Mouse (Mus musculus) forebrain, embryonic 14.5 days (tissue): Measurements from ENCODE around the gene Mrpl54. TPM values are rescaled to one million over a fixed set of nuclear protein-coding genes. Genes with fewer than 3 reads are reported as not detected.

Source experiments
- ATAC-seq: fragments of 200-750 bp; cut with Nextera tagmentation; 2 replicates; pipeline ENCODE4 v1.8.0; 2017; ENCODE audit warnings: mild to moderate bottlenecking, moderate library complexity
- DNase-seq: peaks from one replicate; pipeline ENCODE4 v3.0.0-alpha.2; 2015; ENCODE audit warnings: low spot score
- H3K27ac ChIP-seq: fragments of 300-500 bp; sonication (generic); 2 replicates; pipeline ENCODE4 v1.5.1; 2014; ENCODE audit warnings: low read depth, mild to moderate bottlenecking, control low read depth, low read length, moderate library complexity
- H3K27me3 ChIP-seq: fragments of 300-500 bp; sonication (generic); replicated peaks from 2 replicates; pipeline ENCODE4 v1.6.1; 2014; ENCODE audit warnings: low read length, control low read depth, mixed read lengths; ENCODE audit not compliant: control insufficient read depth, insufficient read depth
- H3K36me3 ChIP-seq: fragments of 300-500 bp; sonication (generic); 2 replicates; pipeline ENCODE4 v1.6.1; 2014; ENCODE audit warnings: low read length, control low read depth; ENCODE audit not compliant: control insufficient read depth, insufficient read depth
- H3K4me1 ChIP-seq: fragments of 300-500 bp; sonication (generic); 2 replicates; pipeline ENCODE4 v1.6.1; 2014; ENCODE audit warnings: antibody characterized with exemption, low read length, control low read depth; ENCODE audit not compliant: control insufficient read depth, insufficient read depth
- H3K4me2 ChIP-seq: fragments of 300-500 bp; sonication (generic); 2 replicates; pipeline ENCODE4 v1.6.1; 2014; ENCODE audit warnings: mild to moderate bottlenecking, control low read depth, low read length
- H3K4me3 ChIP-seq: fragments of 300-500 bp; sonication (generic); 2 replicates; pipeline ENCODE4 v1.5.1; 2014; ENCODE audit warnings: low read depth, low read length, control low read depth
- H3K9ac ChIP-seq: fragments of 300-500 bp; sonication (generic); 2 replicates; pipeline ENCODE4 v1.6.1; 2014; ENCODE audit warnings: mild to moderate bottlenecking, low read length, control low read depth, moderate library complexity
- H3K9me3 ChIP-seq: fragments of 300-500 bp; sonication (generic); replicated peaks from 2 replicates; pipeline ENCODE4 v1.6.1; 2016; ENCODE audit warnings: low read length, control low read depth, mixed read lengths; ENCODE audit not compliant: control insufficient read depth
- WGBS: fragments of 180-500 bp; shearing (Covaris S2); extraction: QIAGEN DNeasy Blood & Tissue Kit; methylation state at CpG from one replicate; pipeline ENCODE4 v1.1.7; 2014; 5-methylcytosine and 5-hydroxymethylcytosine counted together
- polyA plus RNA-seq: library from polyadenylated mRNA; unstranded; fragments of >200 nt; fragmentation: Nextera tagmentation; extraction: Ambion mirVana; gene quantifications from 2 replicates; pipeline ENCODE4 v1.2.1, GENCODE M21; 2014

Mrpl54 gene
- polyA plus RNA-seq, 1 experiment from 2014 or later, result 136 TPM

DNA sequence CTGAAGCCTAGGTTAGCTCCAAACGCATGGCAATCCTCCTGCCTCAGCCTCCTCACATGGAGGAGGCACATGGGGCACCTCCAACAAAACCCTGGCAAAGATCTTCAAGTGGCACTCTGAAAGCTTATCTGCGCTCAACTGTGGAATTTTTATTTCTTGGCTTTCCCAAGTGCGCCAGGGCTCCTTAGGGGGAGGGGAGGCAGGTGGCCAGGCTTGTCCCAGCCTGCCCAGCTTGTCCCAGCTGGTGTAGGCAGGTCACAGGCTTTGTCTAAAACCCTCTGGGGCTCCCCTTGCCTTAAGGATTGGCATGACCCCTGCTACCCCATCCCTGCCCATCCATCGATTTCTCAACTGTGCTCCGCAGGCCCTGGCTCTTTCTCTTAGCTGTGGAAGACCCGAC, 17.5 kb upstream of the Mrpl54 start:
- H3K9ac ChIP-seq, result no peak overlapping the region
- WGBS, result 62% methylated on average over 6 of the region's 6 CpGs
- no peaks in the 10 kb centered on the region for H3K4me1 ChIP-seq
- ATAC-seq (no peak), DNase-seq (no peak)
- no peak overlapping the region for H3K4me2 ChIP-seq
- H3K27ac ChIP-seq, result no peak overlapping the region
- peaks cover 7% of the 10 kb centered on the region; the same call in 1 of the 2 replicates for H3K27me3 ChIP-seq
- H3K9me3 ChIP-seq, result no peaks in the 10 kb centered on the region
- H3K4me3 ChIP-seq, result no peak overlapping the region
- H3K36me3 ChIP-seq, result no peaks in the 10 kb centered on the region

DNA sequence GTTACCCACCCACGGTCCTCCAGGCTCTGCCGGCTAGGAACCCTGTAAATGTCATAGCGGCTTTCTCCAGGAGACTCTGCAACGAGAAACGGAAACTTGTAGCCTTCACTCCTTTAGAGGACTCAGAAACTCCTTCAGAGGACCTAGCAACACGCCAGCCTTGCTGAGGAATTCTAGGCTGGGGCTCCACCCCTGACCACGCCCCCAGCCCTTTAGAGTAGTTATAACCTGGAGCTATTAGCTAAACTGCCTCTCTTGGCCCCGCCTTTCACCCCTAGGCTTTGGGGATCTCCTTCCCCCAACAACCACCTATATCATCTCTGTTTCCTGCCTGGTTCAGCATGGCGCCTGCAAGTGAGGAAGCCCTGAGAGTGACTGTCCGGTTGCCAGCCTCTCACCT, 12.8 kb upstream of the Mrpl54 start:
- H3K27ac ChIP-seq, result no peak overlapping the region
- no peak overlapping the region for H3K9ac ChIP-seq
- H3K36me3 ChIP-seq, result no peaks in the 10 kb centered on the region
- no peaks in the 10 kb centered on the region for H3K4me1 ChIP-seq
- H3K9me3 ChIP-seq, result no peaks in the 10 kb centered on the region
- DNase-seq (no peak), ATAC-seq (no peak)
- H3K4me3 ChIP-seq, result no peak overlapping the region
- no peak overlapping the region for H3K4me2 ChIP-seq
- 0 out of 2 replicates have a peak, but pooled peaks cover 3% of the 10 kb centered on the region for H3K27me3 ChIP-seq
- WGBS, result 48% methylated on average over 10 of the region's 10 CpGs

DNA sequence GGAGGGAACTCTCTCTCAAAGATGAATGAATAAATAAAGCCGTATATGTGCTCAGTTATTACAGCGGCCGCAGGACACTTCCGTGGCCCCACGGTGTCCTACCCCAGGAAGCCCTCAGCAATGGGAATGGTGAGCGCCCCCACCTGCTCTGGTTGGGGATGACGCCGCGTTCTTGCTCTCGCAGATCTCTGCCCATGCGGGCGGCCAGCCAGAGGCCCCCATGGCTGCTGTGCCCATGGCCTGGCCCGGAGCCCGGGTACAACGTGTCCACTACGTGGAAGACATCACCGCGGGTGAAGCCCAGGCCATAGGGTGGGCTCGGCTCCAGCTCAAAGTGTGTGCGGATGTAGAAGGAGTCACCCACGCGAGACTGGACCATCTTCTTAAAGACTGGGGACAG, 10.9 kb upstream of the Mrpl54 start:
- H3K4me3 ChIP-seq, result no peak overlapping the region
- DNase-seq (no peak), ATAC-seq (no peak)
- no peak overlapping the region for H3K27ac ChIP-seq
- no peak overlapping the region for H3K9ac ChIP-seq
- no peaks in the 10 kb centered on the region for H3K4me1 ChIP-seq
- H3K36me3 ChIP-seq, result peaks cover 12% of the 10 kb centered on the region
- H3K27me3 ChIP-seq, result no peaks in the 10 kb centered on the region
- WGBS, result 85% methylated on average over 22 of the region's 22 CpGs
- H3K9me3 ChIP-seq, result no peaks in the 10 kb centered on the region
- H3K4me2 ChIP-seq, result no peak overlapping the region

DNA sequence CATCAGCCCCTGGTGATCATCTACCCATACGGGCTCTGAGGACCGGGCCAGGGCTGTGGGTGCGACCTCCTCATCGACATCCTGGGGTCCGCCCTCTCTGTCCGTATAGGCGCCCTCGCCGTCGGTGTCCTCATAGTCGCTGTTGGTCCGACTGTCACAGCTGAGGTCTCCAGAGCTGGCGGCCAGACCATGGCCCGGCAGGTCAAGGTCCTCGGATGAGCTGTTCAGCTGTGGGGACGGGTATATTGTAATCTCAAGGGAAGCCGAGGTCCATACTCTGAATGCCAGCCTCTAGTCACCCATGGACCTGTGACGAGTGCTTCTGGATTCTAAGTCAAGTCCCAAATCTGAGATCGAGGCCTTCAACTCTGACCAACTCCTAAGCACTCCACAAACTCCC, 7.1 kb upstream of the Mrpl54 start:
- WGBS, result 95% methylated on average over 19 of the region's 19 CpGs

DNA sequence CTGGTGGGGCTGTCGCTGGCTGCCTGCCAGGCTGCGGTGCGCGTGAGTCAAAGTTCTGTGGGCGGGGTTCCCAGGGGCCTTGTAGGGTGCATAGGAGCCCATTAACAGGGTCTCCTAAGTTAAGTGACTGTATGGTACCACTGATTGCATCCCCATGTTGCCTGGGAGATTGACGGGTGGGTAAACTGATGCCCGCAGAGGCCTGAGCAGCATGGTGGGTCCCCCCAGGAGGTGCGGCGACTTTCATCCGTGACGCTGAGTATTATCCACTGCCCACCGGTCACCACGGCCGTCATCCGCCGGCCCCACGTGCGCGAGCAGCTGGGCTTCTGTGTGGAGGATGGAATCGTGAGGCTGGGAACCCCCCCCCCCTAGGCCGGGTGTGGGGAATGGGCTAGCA, 5.6 kb upstream of the Mrpl54 start:
- no peak for ATAC-seq

More for the DNA sequence above, 7.1 kb upstream of the Mrpl54 start:
- no peak for ATAC-seq
- DNase-seq, result no peak
- Histone ChIP-seq H3K4me3 (no peak overlapping the region), H3K4me2 (no peak overlapping the region), H3K9ac (no peak overlapping the region), H3K27me3 (no peaks in the 10 kb centered on the region), H3K4me1 (no peaks in the 10 kb centered on the region), H3K27ac (no peak overlapping the region), H3K36me3 (peaks cover 32% of the 10 kb centered on the region), H3K9me3 (no peaks in the 10 kb centered on the region)

DNA sequence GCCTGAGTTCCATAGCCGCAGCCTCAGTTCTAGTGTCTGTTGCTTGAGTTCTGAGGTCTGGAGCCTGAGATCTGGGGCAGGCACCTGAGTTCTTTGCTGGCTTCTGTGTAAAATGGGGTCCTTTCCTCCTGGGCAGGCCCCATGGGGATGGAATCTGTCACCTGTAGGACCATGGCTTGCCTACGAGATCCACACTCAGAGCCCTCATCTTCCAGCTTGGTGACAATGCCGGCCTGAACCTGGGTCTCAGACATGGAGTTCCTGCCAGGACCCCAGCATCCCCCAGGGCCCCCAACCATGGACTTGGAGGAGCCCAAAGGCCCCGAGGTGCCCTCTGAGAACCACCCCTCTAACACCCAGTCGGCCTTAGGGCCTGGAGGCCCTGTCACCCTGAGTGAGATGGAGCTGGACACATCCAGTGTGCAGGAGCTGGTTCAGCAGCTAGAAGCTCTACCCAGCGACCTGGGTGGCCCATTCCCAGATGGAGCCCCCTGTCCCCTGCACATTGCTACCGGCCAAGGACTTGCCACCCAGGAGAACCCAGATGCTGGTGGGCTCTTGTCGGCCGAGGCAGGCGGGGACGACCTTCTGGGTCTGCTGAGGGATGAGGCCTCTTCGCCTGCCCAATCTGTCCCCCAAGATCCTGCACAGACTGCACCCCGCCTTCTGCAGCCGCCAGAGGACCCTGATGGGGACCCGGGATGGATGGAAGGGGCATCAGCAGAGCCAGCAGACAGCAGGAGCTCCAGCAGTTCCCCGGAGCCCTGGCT, 2.1 kb upstream of the Mrpl54 start:
- Histone ChIP-seq H3K4me2 (peak overlapping the region; percentile 57), H3K27me3 (no peaks in the 10 kb centered on the region), H3K4me1 (peaks cover 10% of the 10 kb centered on the region), H3K4me3 (peak overlapping the region; percentile 47), H3K9ac (peak overlapping the region; percentile 76), H3K36me3 (peaks cover 50% of the 10 kb centered on the region), H3K27ac (no peak overlapping the region), H3K9me3 (no peaks in the 10 kb centered on the region)
- WGBS, result 84% methylated on average over 16 of the region's 16 CpGs
- no peak for ATAC-seq
- DNase-seq, result no peak

More for the DNA sequence above, 5.6 kb upstream of the Mrpl54 start:
- Histone ChIP-seq H3K9me3 (no peaks in the 10 kb centered on the region), H3K9ac (no peak overlapping the region), H3K4me2 (no peak overlapping the region), H3K36me3 (peaks cover 32% of the 10 kb centered on the region), H3K4me3 (no peak overlapping the region), H3K4me1 (peaks cover 5% of the 10 kb centered on the region; the same call in 1 of the 2 replicates), H3K27me3 (no peaks in the 10 kb centered on the region), H3K27ac (no peak overlapping the region)
- no peak for DNase-seq
- WGBS, result 92% methylated on average over 21 of the region's 21 CpGs

DNA sequence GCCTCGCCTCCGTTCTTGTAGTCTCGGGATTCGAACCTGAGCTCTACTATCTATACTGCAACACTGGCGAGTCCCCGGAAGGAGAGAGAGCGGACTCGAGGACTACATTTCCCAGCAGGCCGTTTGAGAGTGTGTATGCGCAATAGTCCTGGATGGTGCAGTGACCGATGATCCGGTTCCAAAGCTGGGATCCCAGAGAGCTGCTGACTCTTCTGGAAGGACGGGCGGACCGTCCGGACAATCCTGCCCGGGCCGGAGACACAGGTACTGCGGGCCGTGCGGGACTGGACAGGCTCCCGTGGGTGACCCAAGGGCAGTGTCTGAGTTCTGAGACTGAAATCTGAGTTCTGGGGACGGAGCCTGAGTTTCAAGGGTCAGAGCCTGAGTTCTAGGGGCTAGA, 1.3 kb upstream of the Mrpl54 start:
- no peak overlapping the region for H3K27ac ChIP-seq

DNA sequence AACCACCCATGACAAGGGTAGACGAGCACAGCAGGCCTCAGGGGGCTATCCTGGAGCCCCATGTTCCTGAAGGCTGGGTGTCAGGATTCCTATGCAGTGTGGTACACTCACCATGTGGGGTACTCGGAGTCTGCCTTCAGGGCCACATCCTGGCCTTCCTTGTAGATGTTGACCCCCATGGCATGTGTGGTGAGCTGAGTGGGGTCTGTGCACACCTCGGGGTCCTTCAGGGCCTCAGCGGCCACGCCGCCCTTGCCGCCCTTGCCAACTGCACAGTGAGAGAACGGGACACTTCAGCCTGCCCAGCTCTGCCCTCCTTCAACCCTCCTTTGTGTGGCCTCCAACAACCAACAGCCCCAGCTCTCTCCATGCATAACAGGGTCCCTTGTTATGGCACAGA, 1.2 kb downstream of the Mrpl54 start:
- peak overlapping the region; percentile 62 for H3K4me2 ChIP-seq
- 0 out of 2 replicates have a peak overlapping the region, but pooled peaks have one; percentile 60 for H3K4me3 ChIP-seq
- ATAC-seq (no peak), DNase-seq (no peak)
- H3K27me3 ChIP-seq, result no peaks in the 10 kb centered on the region
- peaks cover 36% of the 10 kb centered on the region for H3K36me3 ChIP-seq
- H3K27ac ChIP-seq, result no peak overlapping the region
- H3K9me3 ChIP-seq, result 0 out of 2 replicates have a peak, but pooled peaks cover 3% of the 10 kb centered on the region
- H3K9ac ChIP-seq, result no peak overlapping the region
- peaks cover 10% of the 10 kb centered on the region for H3K4me1 ChIP-seq
- WGBS, result 96% methylated on average over 8 of the region's 8 CpGs

More for the DNA sequence above, 1.3 kb upstream of the Mrpl54 start:
- Histone ChIP-seq H3K4me1 (peaks cover 10% of the 10 kb centered on the region), H3K9ac (peak overlapping the region; percentile 76), H3K9me3 (no peaks in the 10 kb centered on the region), H3K4me3 (peak overlapping the region; percentile 47), H3K4me2 (peak overlapping the region; percentile 57), H3K36me3 (peaks cover 49% of the 10 kb centered on the region), H3K27me3 (no peaks in the 10 kb centered on the region)
- ATAC-seq, result peak; percentile 42
- 4% methylated on average over 23 of the region's 23 CpGs for WGBS
- DNase-seq, result peak; percentile 93

DNA sequence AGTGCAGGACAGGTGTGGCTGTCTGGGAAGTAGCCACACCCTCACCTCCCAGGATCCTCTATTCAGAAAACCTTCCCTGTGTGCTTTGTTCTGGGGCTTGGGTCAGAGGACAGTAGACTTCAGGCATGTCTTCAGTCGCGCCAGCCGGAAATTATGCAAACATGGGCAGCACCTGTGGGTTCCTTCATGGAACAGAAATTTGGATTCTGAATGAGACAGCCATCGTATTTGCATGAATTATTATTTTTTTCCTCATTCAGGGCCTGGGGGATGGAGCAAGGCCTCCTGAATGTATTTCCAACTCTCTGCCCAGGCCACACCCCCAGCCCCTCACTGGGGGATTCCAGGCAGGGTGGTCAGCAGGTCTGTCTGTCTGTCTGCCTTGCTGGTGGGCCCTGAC, 5.7 kb downstream of the Mrpl54 start:
- WGBS, result 89% methylated on average over 4 of the region's 4 CpGs
- Histone ChIP-seq H3K9ac (no peak overlapping the region), H3K4me1 (peaks cover 6% of the 10 kb centered on the region; the same call in 1 of the 2 replicates), H3K27me3 (peaks cover 25% of the 10 kb centered on the region), H3K9me3 (0 out of 2 replicates have a peak, but pooled peaks cover 3% of the 10 kb centered on the region), H3K36me3 (peaks cover 36% of the 10 kb centered on the region), H3K27ac (no peak overlapping the region), H3K4me2 (no peak overlapping the region), H3K4me3 (no peak overlapping the region)
- ATAC-seq, result no peak
- no peak for DNase-seq
